Mouse (Mus musculus): ENCODE data around the gene Rufy4. TPM values are rescaled to one million over a fixed set of nuclear protein-coding genes. Genes with fewer than 3 reads are reported as not detected.
"Not testable (repeated sequence)": the region's sequence is repeated elsewhere in the genome, so short reads cannot be mapped to it uniquely, and the experiment has no call there.

Rufy4 gene
- polyA plus RNA-seq, 1 experiment from 2014 or later = 0.20 TPM

DNA sequence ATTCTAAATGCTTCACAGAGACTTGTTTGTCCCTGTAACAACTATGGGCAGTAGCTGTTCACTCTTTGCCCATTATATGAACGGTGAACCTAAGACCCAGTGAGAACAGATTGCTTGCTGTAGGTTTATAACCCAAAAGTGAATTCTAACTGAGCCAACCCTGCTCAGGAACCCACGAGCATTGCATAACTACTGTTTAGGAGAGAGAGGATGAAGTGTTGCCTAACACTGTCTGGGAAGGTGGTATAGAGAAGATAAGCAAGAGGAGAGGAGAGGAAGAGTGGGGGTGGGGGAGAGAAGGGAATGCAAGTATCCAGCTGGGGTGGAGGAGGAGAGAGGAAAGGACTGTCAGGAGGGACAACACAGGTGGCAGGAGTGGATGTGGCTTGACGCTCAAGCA, 25.8 kb downstream of the Rufy4 start:
- WGBS (ENCODE audit: insufficient replicate concordance) = 30% methylated on average over 3 of the region's 3 CpGs
- no peak for DNase-seq

DNA sequence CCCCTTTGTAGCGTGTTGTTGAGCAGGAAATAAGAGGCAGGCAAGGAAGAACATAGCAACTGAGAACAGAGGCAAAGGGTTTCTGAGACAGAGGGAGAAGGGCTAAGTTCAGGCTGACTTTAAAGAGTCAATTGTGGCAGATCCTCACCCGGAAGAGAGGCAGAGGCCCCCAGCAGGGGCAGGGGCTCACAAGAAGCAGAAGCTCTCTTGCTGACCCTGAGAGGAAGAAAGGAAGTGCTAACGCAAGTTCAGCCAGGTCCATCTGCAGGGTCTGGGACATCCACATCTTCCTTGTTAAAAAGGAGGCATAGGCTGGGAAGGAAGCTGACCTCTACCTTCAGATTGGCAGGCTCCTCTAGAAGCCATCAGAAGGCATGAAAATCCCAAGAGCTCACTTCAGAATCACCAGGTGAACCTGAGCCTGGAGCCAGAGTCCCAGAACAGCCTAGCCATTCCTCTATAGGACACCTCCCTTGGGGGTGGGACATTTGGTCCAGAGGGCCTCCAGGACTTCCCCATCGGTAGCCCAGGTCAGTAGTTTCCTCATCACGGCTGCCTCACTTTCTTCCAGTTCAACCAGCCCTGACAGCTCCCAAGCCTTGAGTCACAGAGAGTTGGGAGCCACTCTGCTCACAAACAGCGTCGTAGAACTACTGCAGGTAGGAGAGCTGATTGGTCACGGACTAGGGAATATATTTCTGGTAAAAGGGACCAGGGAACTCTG, 28.3 kb downstream of the Rufy4 start, which contains the start of gene Cxcr2:
Cxcr2 (plus strand) TSS at position 529 of the 724 bp plus-strand sequence.
- Histone ChIP-seq H3K4me2 (ENCODE audit: low read depth, low read length) (peak within 1 kb of the TSS; percentile 22), H3K9me3 (ENCODE audit: low read length) (no peaks in the 10 kb centered on the region), H3K27me3 (ENCODE audit: insufficient read depth, low read length) (no peaks in the 10 kb centered on the region), H3K27ac (ENCODE audit: low read depth) (peak within 1 kb of the TSS; percentile 71), H3K4me3 (ENCODE audit: low read depth, low read length) (peak within 1 kb of the TSS; percentile 28), H3K4me1 (ENCODE audit: insufficient read depth) (peaks cover 9% of the 10 kb centered on the region; the same call in 1 of the 2 replicates), H3K36me3 (replicated peaks; ENCODE audit: insufficient read depth, low read length) (0 out of 2 replicates have a peak, but pooled peaks cover under 1% of the 10 kb centered on the region), H3K9ac (replicated peaks) (no peak within 1 kb of the TSS; the same call in 1 of the 2 replicates)
- ATAC-seq (no peak), DNase-seq (no peak)
- 43% methylated on average over 8 of the region's 8 CpGs for WGBS (ENCODE audit: insufficient replicate concordance)
- no peak for TF ChIP-seq EP300 (IDR thresholded peaks at IDR 0.05; ENCODE audit: low read depth)
- no peak for TF ChIP-seq CTCF (IDR thresholded peaks at IDR 0.05; ENCODE audit: low read depth)

More for the DNA sequence above, 25.8 kb downstream of the Rufy4 start:
- Histone ChIP-seq H3K4me2 (ENCODE audit: low read depth, low read length) (peak overlapping the region; percentile 40; the same call in 1 of the 2 replicates), H3K4me1 (ENCODE audit: insufficient read depth) (peaks cover 8% of the 10 kb centered on the region), H3K4me3 (ENCODE audit: low read depth, low read length) (no peak overlapping the region), H3K36me3 (replicated peaks; ENCODE audit: insufficient read depth, low read length) (no peaks in the 10 kb centered on the region), H3K27ac (ENCODE audit: low read depth) (no peak overlapping the region), H3K9me3 (ENCODE audit: low read length) (no peaks in the 10 kb centered on the region), H3K27me3 (ENCODE audit: insufficient read depth, low read length) (no peaks in the 10 kb centered on the region), H3K9ac (replicated peaks) (no peak overlapping the region)
- no peak for ATAC-seq
- no peak for TF ChIP-seq EP300 (IDR thresholded peaks at IDR 0.05; ENCODE audit: low read depth)
- TF ChIP-seq CTCF (IDR thresholded peaks at IDR 0.05; ENCODE audit: low read depth) = no peak

DNA sequence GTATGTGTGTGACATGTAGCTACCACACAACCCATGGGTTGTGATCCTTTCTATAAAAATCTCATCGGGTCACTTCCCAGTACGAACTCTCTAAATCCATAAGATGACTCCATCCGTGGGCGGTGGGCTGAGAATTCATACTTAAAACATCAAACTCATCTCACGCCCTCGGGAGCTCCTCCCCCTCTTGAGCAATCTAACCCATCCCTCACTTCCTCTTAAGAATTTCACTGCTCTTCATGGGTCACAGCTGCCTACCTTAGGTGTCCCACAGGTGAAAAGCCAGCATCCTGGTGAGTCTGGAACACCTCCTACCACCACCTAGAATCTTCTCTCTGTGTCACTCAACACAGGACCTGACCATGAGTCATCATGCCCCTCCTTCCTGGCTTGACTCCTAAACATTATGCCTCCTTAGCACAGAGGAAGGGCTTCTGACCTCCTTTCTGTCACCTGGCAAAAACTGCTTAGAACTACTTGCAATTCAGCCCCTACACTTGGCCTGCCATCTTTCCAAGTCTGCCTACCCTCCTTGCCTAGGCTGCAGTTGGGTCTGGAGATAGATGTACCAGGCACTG, 30.2 kb downstream of the Rufy4 start:
- 44% methylated on average over 6 of the region's 6 CpGs for WGBS (ENCODE audit: insufficient replicate concordance)
- Histone ChIP-seq H3K27me3 (ENCODE audit: insufficient read depth, low read length) (no peaks in the 10 kb centered on the region), H3K9me3 (ENCODE audit: low read length) (no peaks in the 10 kb centered on the region), H3K4me3 (ENCODE audit: low read depth, low read length) (peak overlapping the region; percentile 28), H3K27ac (ENCODE audit: low read depth) (peak overlapping the region; percentile 71; the same call in 1 of the 2 replicates), H3K36me3 (replicated peaks; ENCODE audit: insufficient read depth, low read length) (0 out of 2 replicates have a peak, but pooled peaks cover 3% of the 10 kb centered on the region), H3K4me1 (ENCODE audit: insufficient read depth) (peaks cover 9% of the 10 kb centered on the region; the same call in 1 of the 2 replicates), H3K4me2 (ENCODE audit: low read depth, low read length) (peak overlapping the region; percentile 40), H3K9ac (replicated peaks) (no peak overlapping the region)
- ATAC-seq = no peak
- peak; percentile 40 for DNase-seq
- no peak for TF ChIP-seq EP300 (IDR thresholded peaks at IDR 0.05; ENCODE audit: low read depth)
- no peak for TF ChIP-seq CTCF (IDR thresholded peaks at IDR 0.05; ENCODE audit: low read depth)

DNA sequence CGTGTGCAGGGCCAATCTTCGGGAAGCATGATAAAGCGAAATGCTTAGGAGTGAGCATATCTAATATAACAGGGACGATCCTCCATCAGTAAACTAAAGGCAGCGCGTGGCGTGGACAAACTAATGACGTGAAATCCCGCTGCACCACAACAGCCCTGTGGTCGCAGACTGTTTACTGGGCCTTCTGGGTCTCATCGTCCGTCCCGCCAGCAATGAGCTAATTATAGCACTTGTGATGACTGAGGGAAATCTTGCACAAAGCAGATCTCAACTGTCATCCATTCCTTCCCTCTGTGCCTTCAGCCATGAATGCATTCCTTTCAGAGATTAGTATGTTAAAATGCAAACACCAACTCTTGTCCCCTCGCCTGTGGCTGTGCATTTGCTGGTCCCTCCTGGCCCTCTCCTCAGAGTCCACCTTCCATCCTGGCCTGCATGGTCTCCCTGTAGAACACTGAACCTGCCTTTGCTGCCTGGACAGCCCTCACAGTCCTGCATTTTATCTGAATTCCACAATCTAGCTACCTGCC, 31.1 kb downstream of the Rufy4 start:
- Histone ChIP-seq H3K4me3 (ENCODE audit: low read depth, low read length) (peak overlapping the region; percentile 24), H3K27me3 (ENCODE audit: insufficient read depth, low read length) (no peaks in the 10 kb centered on the region), H3K27ac (ENCODE audit: low read depth) (0 out of 2 replicates have a peak overlapping the region, but pooled peaks have one; percentile 2), H3K9ac (replicated peaks) (no peak overlapping the region), H3K4me1 (ENCODE audit: insufficient read depth) (peaks cover 3% of the 10 kb centered on the region; the same call in 1 of the 2 replicates), H3K9me3 (ENCODE audit: low read length) (no peaks in the 10 kb centered on the region), H3K36me3 (replicated peaks; ENCODE audit: insufficient read depth, low read length) (0 out of 2 replicates have a peak, but pooled peaks cover 3% of the 10 kb centered on the region), H3K4me2 (ENCODE audit: low read depth, low read length) (peak overlapping the region; percentile 40)
- no peak for ATAC-seq
- TF ChIP-seq CTCF (IDR thresholded peaks at IDR 0.05; ENCODE audit: low read depth) (no peak), EP300 (IDR thresholded peaks at IDR 0.05; ENCODE audit: low read depth) (no peak)
- 41% methylated on average over 14 of the region's 14 CpGs for WGBS (ENCODE audit: insufficient replicate concordance)
- no peak for DNase-seq

DNA sequence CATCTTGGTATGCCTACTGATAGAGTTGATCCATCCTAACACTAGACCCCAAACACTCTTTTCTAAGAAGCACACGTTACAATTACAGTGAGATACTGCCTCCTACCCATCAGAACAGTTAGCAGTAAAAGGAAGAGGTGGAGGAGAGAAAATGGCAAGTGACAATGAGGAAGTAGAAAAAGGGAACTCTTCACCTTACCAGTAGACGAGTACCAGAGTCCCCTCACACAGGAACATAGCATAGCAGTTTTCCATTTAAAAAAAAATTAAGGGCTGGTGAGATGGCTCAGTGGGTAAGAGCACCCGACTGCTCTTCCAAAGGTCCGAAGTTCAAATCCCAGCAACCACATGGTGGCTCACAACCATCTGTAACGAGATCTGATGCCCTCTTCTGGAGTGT, 34.3 kb downstream of the Rufy4 start:
- not testable (repeated sequence) for H3K4me3 ChIP-seq (ENCODE audit: low read depth, low read length); H3K9me3 ChIP-seq (ENCODE audit: low read length); H3K4me1 ChIP-seq (ENCODE audit: insufficient read depth); H3K36me3 ChIP-seq (replicated peaks; ENCODE audit: insufficient read depth, low read length); DNase-seq; H3K9ac ChIP-seq (replicated peaks); H3K27me3 ChIP-seq (ENCODE audit: insufficient read depth, low read length); ATAC-seq; H3K27ac ChIP-seq (ENCODE audit: low read depth); H3K4me2 ChIP-seq (ENCODE audit: low read depth, low read length)
- WGBS (ENCODE audit: insufficient replicate concordance) = 49% methylated on average over 4 of the region's 5 CpGs

DNA sequence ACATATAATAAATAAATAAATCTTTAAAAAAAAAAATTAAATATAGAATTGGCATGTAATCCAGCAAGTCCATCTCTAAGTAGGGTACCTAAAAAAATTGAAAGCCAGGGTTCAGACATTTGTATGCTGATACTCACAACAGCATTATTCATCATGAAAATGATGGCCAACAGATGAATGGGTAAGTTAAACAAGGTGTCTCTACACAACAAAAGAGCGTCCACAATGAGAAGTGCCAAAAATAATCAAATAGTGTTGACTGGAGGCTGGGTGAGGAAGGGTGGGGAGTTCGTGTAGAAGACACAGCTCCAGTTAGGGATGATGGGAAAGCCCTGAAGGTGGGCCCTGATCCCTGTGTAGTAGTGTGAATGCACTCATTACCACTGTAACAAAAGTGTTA, 34.7 kb downstream of the Rufy4 start:
- ATAC-seq (no peak), DNase-seq (no peak)
- Histone ChIP-seq H3K4me1 (ENCODE audit: insufficient read depth) (0 out of 2 replicates have a peak, but pooled peaks cover 3% of the 10 kb centered on the region), H3K27ac (ENCODE audit: low read depth) (no peak overlapping the region), H3K36me3 (replicated peaks; ENCODE audit: insufficient read depth, low read length) (0 out of 2 replicates have a peak, but pooled peaks cover 3% of the 10 kb centered on the region), H3K27me3 (ENCODE audit: insufficient read depth, low read length) (no peaks in the 10 kb centered on the region), H3K4me2 (ENCODE audit: low read depth, low read length) (no peak overlapping the region), H3K9me3 (ENCODE audit: low read length) (no peaks in the 10 kb centered on the region), H3K9ac (replicated peaks) (no peak overlapping the region), H3K4me3 (ENCODE audit: low read depth, low read length) (no peak overlapping the region)
- TF ChIP-seq EP300 (IDR thresholded peaks at IDR 0.05; ENCODE audit: low read depth) (no peak), CTCF (IDR thresholded peaks at IDR 0.05; ENCODE audit: low read depth) (no peak)
- WGBS (ENCODE audit: insufficient replicate concordance) = 58% methylated on average over 2 of the region's 2 CpGs

All from liver, postnatal 0 days (tissue).